Mouse (Mus musculus) liver, postnatal 0 days (tissue): ENCODE results near the gene Plcd4.

Source experiments
- CTCF ChIP-seq: sonication (generic); IDR thresholded peaks from 2 replicates; pipeline ENCODE4 v1.5.1; 2016; ENCODE audit warnings: antibody characterized with exemption, low read depth
- EP300 ChIP-seq: IDR thresholded peaks from 2 replicates; pipeline ENCODE4 v1.6.1; 2016; ENCODE audit warnings: antibody characterized with exemption, low read depth, mild to moderate bottlenecking

DNA sequence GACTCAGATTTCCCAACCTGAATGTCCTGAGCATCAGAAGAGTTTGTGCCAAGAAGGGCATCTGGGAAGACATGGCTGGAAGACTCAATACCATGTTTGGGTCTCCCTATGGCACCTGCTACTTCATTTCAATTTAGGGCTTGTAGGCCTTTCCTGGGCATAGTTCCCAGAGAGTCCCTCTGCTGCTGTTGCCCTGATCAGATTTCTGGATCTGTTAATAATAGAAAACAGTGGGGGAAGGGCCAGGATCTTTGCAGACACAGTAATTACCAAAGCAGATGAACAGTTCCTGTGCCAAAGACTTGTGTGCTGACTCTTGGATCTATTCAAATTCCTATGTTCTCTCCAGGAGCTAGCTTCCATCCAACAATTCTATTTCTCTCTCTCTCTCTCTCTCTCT is 4.0 kb upstream of the Plcd4 start:
- no peak for TF ChIP-seq EP300
- TF ChIP-seq CTCF, result no peak
